Mouse (Mus musculus) lung, embryonic 16.5 days (tissue): Measurements from ENCODE around the gene Hmcn1. TPM values are rescaled to one million over a fixed set of nuclear protein-coding genes. Genes with fewer than 3 reads are reported as not detected.

ENCODE experiments used
- ATAC-seq: fragments of 200-750 bp; cut with Nextera tagmentation; 2 replicates; pipeline ENCODE4 v1.8.0; 2017; ENCODE audit warnings: low read depth, mild to moderate bottlenecking, moderate library complexity
- H3K27ac ChIP-seq: fragments of 300-500 bp; sonication (generic); 2 replicates; pipeline ENCODE4 v1.5.1; 2014; ENCODE audit warnings: mild to moderate bottlenecking, control low read depth, low read length
- H3K27me3 ChIP-seq: fragments of 300-500 bp; sonication (generic); 2 replicates; pipeline ENCODE4 v1.6.1; 2014; ENCODE audit warnings: low read depth, low read length, mixed read lengths; ENCODE audit not compliant: control insufficient read depth, insufficient read depth
- H3K36me3 ChIP-seq: fragments of 300-500 bp; sonication (generic); 2 replicates; pipeline ENCODE4 v1.6.1; 2014; ENCODE audit warnings: low read length; ENCODE audit not compliant: control insufficient read depth, insufficient read depth
- H3K4me1 ChIP-seq: fragments of 300-500 bp; sonication (generic); replicated peaks from 2 replicates; pipeline ENCODE4 v1.6.1; 2014; ENCODE audit warnings: low read length, mixed read lengths; ENCODE audit not compliant: control insufficient read depth, insufficient read depth
- H3K4me2 ChIP-seq: fragments of 300-500 bp; sonication (generic); 2 replicates; pipeline ENCODE4 v1.6.1; 2014; ENCODE audit warnings: low read depth, low read length, control low read depth
- H3K4me3 ChIP-seq: fragments of 300-500 bp; sonication (generic); 2 replicates; pipeline ENCODE4 v1.5.1; 2014; ENCODE audit warnings: mild to moderate bottlenecking, low read length, control low read depth
- H3K9ac ChIP-seq: fragments of 300-500 bp; sonication (generic); 2 replicates; pipeline ENCODE4 v1.6.1; 2014; ENCODE audit warnings: low read length, control low read depth
- H3K9me3 ChIP-seq: fragments of 300-500 bp; sonication (generic); 2 replicates; pipeline ENCODE4 v1.6.1; 2016; ENCODE audit warnings: low read length; ENCODE audit not compliant: control insufficient read depth
- WGBS: fragments of 180-500 bp; shearing (Covaris S2); extraction: QIAGEN DNeasy Blood & Tissue Kit; methylation state at CpG from one replicate; pipeline ENCODE4 v1.1.7; 2014; 5-methylcytosine and 5-hydroxymethylcytosine counted together
- polyA plus RNA-seq: library from polyadenylated mRNA; unstranded; fragments of >200 nt; fragmentation: Nextera tagmentation; extraction: Ambion mirVana; gene quantifications from 2 replicates; pipeline ENCODE4 v1.2.1, GENCODE M21; 2015

Gene Hmcn1
- polyA plus RNA-seq, 1 experiment from 2014 or later: 12.0 TPM

GRCm38 (mm10) chr1:150631035-150631855, 362.0 kb downstream of the Hmcn1 start:
- Histone ChIP-seq H3K9ac (no peak overlapping the region), H3K27ac (no peak overlapping the region), H3K9me3 (no peaks in the 10 kb centered on the region), H3K4me2 (no peak overlapping the region), H3K36me3 (peaks cover 2% of the 10 kb centered on the region; the same call in 1 of the 2 replicates), H3K4me1 (no peaks in the 10 kb centered on the region), H3K27me3 (no peaks in the 10 kb centered on the region), H3K4me3 (no peak overlapping the region)
- no peak for ATAC-seq
- 85% methylated on average over 17 of the region's 17 CpGs for WGBS

- H3K4me1 ChIP-seq: no peaks in the 10 kb centered on the region
- H3K9ac ChIP-seq: no peak overlapping the region
- H3K27me3 ChIP-seq: no peaks in the 10 kb centered on the region
- no peak overlapping the region for H3K27ac ChIP-seq
- no peak for ATAC-seq
- H3K4me3 ChIP-seq: no peak overlapping the region
- H3K36me3 ChIP-seq: peaks cover 6% of the 10 kb centered on the region
- no peaks in the 10 kb centered on the region for H3K9me3 ChIP-seq
- no peak overlapping the region for H3K4me2 ChIP-seq
- 89% methylated on average over 2 of the region's 2 CpGs for WGBS
These were observed 370.0 kb downstream of the Hmcn1 start for GRCm38 (mm10) chr1:150623226-150623625.

GRCm38 (mm10) chr1:150610539-150610938, 382.7 kb downstream of the Hmcn1 start:
- Histone ChIP-seq H3K36me3 (no peaks in the 10 kb centered on the region), H3K27me3 (no peaks in the 10 kb centered on the region), H3K9ac (no peak overlapping the region), H3K9me3 (no peaks in the 10 kb centered on the region), H3K4me1 (no peaks in the 10 kb centered on the region), H3K27ac (no peak overlapping the region), H3K4me3 (no peak overlapping the region), H3K4me2 (no peak overlapping the region)
- no peak for ATAC-seq
- WGBS: 82% methylated on average over 9 of the region's 9 CpGs

GRCm38 (mm10) chr1:150606173-150606572, 387.1 kb downstream of the Hmcn1 start:
- Histone ChIP-seq H3K9ac (no peak overlapping the region), H3K27ac (no peak overlapping the region), H3K27me3 (no peaks in the 10 kb centered on the region), H3K4me1 (no peaks in the 10 kb centered on the region), H3K36me3 (peaks cover 3% of the 10 kb centered on the region; the same call in 1 of the 2 replicates), H3K4me2 (no peak overlapping the region), H3K4me3 (no peak overlapping the region), H3K9me3 (no peaks in the 10 kb centered on the region)
- 81% methylated on average over 4 of the region's 4 CpGs for WGBS
- ATAC-seq: no peak

- Histone ChIP-seq H3K27me3 (no peaks in the 10 kb centered on the region), H3K4me1 (no peaks in the 10 kb centered on the region), H3K27ac (no peak overlapping the region), H3K36me3 (0 out of 2 replicates have a peak, but pooled peaks cover 4% of the 10 kb centered on the region), H3K4me3 (no peak overlapping the region), H3K9ac (no peak overlapping the region), H3K4me2 (no peak overlapping the region), H3K9me3 (no peaks in the 10 kb centered on the region)
- WGBS: 88% methylated on average over 13 of the region's 13 CpGs
- no peak for ATAC-seq
These were observed 399.6 kb downstream of the Hmcn1 start for GRCm38 (mm10) chr1:150593614-150594013.

- Histone ChIP-seq H3K4me1 (no peaks in the 10 kb centered on the region), H3K27ac (no peak overlapping the region), H3K36me3 (no peaks in the 10 kb centered on the region), H3K27me3 (no peaks in the 10 kb centered on the region), H3K9me3 (no peaks in the 10 kb centered on the region), H3K9ac (no peak overlapping the region), H3K4me3 (no peak overlapping the region), H3K4me2 (no peak overlapping the region)
- 18% methylated on average over 2 of the region's 2 CpGs for WGBS
- no peak for ATAC-seq
These were observed 402.0 kb downstream of the Hmcn1 start for GRCm38 (mm10) chr1:150591253-150591652.

GRCm38 (mm10) chr1:150587410-150587809, 405.8 kb downstream of the Hmcn1 start:
- Histone ChIP-seq H3K36me3 (no peaks in the 10 kb centered on the region), H3K4me1 (no peaks in the 10 kb centered on the region), H3K9ac (no peak overlapping the region), H3K27ac (no peak overlapping the region), H3K4me3 (no peak overlapping the region), H3K27me3 (no peaks in the 10 kb centered on the region), H3K4me2 (no peak overlapping the region), H3K9me3 (no peaks in the 10 kb centered on the region)
- no peak for ATAC-seq

- no peak overlapping the region for H3K4me3 ChIP-seq
- H3K4me2 ChIP-seq: no peak overlapping the region
- H3K36me3 ChIP-seq: no peaks in the 10 kb centered on the region
- H3K27ac ChIP-seq: no peak overlapping the region
- no peak for ATAC-seq
- H3K27me3 ChIP-seq: no peaks in the 10 kb centered on the region
- H3K9ac ChIP-seq: no peak overlapping the region
- no peaks in the 10 kb centered on the region for H3K9me3 ChIP-seq
- H3K4me1 ChIP-seq: no peaks in the 10 kb centered on the region
- WGBS: 55% methylated on average over 2 of the region's 2 CpGs
These were observed 408.8 kb downstream of the Hmcn1 start for GRCm38 (mm10) chr1:150584477-150584876.

- Histone ChIP-seq H3K9ac (no peak overlapping the region), H3K4me2 (no peak overlapping the region), H3K27me3 (no peaks in the 10 kb centered on the region), H3K27ac (no peak overlapping the region), H3K36me3 (no peaks in the 10 kb centered on the region), H3K9me3 (no peaks in the 10 kb centered on the region), H3K4me3 (no peak overlapping the region), H3K4me1 (no peaks in the 10 kb centered on the region)
- 48% methylated on average over 8 of the region's 8 CpGs for WGBS
- no peak for ATAC-seq
These were observed 409.5 kb downstream of the Hmcn1 start for GRCm38 (mm10) chr1:150583734-150584133.
